Mouse (Mus musculus): ENCODE measurements around the gene Try10. TPM values are rescaled to one million over a fixed set of nuclear protein-coding genes. Genes with fewer than 3 reads are reported as not detected.
"Not testable (repeated sequence)": the region's sequence is repeated elsewhere in the genome, so short reads cannot be mapped to it uniquely, and the experiment has no call there.

Gene Try10
- total RNA-seq (2012; rRNA removed) (not detected in 2 replicates), total RNA-seq (2014; rRNA removed) (not detected in 2 replicates), polyA plus RNA-seq (2012; ENCODE audit: insufficient read length, low read depth) (not detected in 2 replicates)

DNA sequence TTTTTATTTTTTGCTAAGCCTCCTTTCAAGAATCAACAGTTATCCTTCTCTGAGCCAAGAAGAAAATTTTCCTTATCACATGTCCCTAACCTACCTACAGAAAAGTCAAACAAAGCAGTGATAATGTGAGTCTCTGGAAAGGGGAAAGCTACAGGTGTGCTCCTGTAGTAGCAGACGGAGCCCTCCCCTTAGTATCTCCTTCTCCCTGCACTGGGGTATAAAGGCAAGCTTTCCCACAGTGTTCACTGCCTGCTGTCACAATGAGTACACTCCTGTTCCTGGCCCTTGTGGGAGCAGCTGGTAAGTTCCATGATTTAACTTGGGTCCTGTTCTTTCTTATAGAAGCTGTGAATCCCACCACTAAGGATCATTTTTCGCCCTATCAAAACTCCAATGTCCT lies at the start of gene Try10:
Try10 (plus strand) TSS at position 174 of the 400 bp plus-strand sequence.
- Histone ChIP-seq H3K27me3 (replicated peaks) (no peaks in the 10 kb centered on the region), H3K4me2 (ENCODE audit: insufficient read depth, low read depth, poor library complexity, severe bottlenecking) (no peak within 1 kb of the TSS), H3K9ac (ENCODE audit: insufficient read depth, low read depth) (no peak within 1 kb of the TSS), H3K4me1 (ENCODE audit: control insufficient read depth in 1 of 2, insufficient read depth in 2 of 2) (no peaks in the 10 kb centered on the region), H3K9me3 (replicated peaks; ENCODE audit: low read length) (no peaks in the 10 kb centered on the region), H3K27ac (ENCODE audit: insufficient read depth, low read depth) (no peak within 1 kb of the TSS), H3K36me3 (replicated peaks in 1 of 2; ENCODE audit: control insufficient read depth in 1 of 2, insufficient read depth in 1 of 2, low read length in 1 of 2) (no peaks in the 10 kb centered on the region), H3K79me2 (replicated peaks; ENCODE audit: control insufficient read depth, extremely low read depth, insufficient read depth, poor library complexity, severe bottlenecking) (no peaks in the 10 kb centered on the region), H3K4me3 (replicated peaks in 1 of 3; ENCODE audit: low read depth in 2 of 3, low read length in 2 of 3, poor library complexity in 1 of 3) (no peak within 1 kb of the TSS)
- TF ChIP-seq RCOR1 (conservative IDR thresholded peaks at IDR 0.05; ENCODE audit: low read depth, low read length) (no peak), TBP (conservative IDR thresholded peaks at IDR 0.05; ENCODE audit: low read depth, low read length) (no peak), CHD1 (IDR thresholded peaks at IDR 0.05; ENCODE audit: low read depth, low read length) (no peak), MXI1 (IDR thresholded peaks at IDR 0.05; ENCODE audit: low read depth, low read length) (no peak)
- no peak for DNase-seq (ENCODE audit: extremely low read depth)
- in situ Hi-C loops (cut with MboI; ENCODE audit: low pct_ligation_motif_present, low pct_unique_long_range_greater_than_20kb, low sequenced_read_pairs) (no loop called here), dilution Hi-C loops (cut with MboI; ENCODE audit: extremely low pct_ligation_motif_present, extremely low pct_unique_long_range_greater_than_20kb, low sequenced_read_pairs) (no loop called here)

DNA sequence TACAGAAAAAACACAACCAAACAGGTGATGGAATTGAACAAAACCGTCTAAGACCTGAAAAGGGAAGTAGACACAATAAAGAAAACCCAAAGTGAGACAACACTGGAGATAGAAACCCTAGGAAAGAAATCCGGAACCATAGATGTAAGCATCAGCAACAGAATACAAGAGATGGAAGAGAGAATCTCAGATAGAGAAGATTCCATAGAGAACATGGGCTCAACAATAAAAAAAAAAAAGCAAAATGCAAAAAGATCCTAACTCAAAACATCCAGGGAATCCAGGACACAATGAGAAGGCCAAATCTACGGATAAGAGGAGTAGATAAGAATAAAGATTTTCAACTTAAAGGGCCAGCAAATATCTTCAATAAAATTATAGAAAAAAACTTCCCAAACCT lies 37.2 kb upstream of the Try10 start, which contains the start of gene Try5:
Try5 (minus strand) TSS at position 101 of the 400 bp plus-strand sequence.
- H3K36me3 ChIP-seq (replicated peaks in 1 of 2; ENCODE audit: control insufficient read depth in 1 of 2, insufficient read depth in 1 of 2, low read length in 1 of 2); H3K27ac ChIP-seq (ENCODE audit: insufficient read depth, low read depth); H3K27me3 ChIP-seq (replicated peaks); H3K4me2 ChIP-seq (ENCODE audit: insufficient read depth, low read depth, poor library complexity, severe bottlenecking); H3K4me3 ChIP-seq (replicated peaks in 1 of 3; ENCODE audit: low read depth in 2 of 3, low read length in 2 of 3, poor library complexity in 1 of 3); DNase-seq (ENCODE audit: extremely low read depth); dilution Hi-C loops (cut with MboI; ENCODE audit: extremely low pct_ligation_motif_present, extremely low pct_unique_long_range_greater_than_20kb, low sequenced_read_pairs); H3K79me2 ChIP-seq (replicated peaks; ENCODE audit: control insufficient read depth, extremely low read depth, insufficient read depth, poor library complexity, severe bottlenecking); H3K9ac ChIP-seq (ENCODE audit: insufficient read depth, low read depth); H3K4me1 ChIP-seq (ENCODE audit: control insufficient read depth in 1 of 2, insufficient read depth in 2 of 2); H3K9me3 ChIP-seq (replicated peaks; ENCODE audit: low read length); in situ Hi-C loops (cut with MboI; ENCODE audit: low pct_ligation_motif_present, low pct_unique_long_range_greater_than_20kb, low sequenced_read_pairs): not testable (repeated sequence)

DNA sequence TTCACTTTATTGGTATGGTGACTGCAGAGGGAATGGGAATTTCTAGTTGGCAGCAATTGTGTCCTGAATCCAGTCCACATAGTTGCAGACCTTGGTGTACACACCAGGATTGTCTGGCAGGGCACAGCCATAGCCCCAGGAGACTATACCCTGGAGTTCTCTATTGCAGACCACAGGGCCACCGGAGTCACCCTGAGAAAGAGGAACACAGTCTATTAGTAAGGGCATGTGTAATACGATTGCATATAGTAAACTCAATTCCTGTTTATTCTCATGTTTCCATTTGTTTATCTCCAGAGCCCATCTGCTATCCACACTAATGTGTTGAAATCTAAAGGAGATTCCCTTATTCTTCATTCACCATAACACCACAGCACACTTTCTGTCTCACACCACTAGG lies 19.9 kb downstream of the Try10 start:
- in situ Hi-C loops (cut with MboI; ENCODE audit: low pct_ligation_motif_present, low pct_unique_long_range_greater_than_20kb, low sequenced_read_pairs); H3K79me2 ChIP-seq (replicated peaks; ENCODE audit: control insufficient read depth, extremely low read depth, insufficient read depth, poor library complexity, severe bottlenecking); H3K4me2 ChIP-seq (ENCODE audit: insufficient read depth, low read depth, poor library complexity, severe bottlenecking); DNase-seq (ENCODE audit: extremely low read depth); H3K27ac ChIP-seq (ENCODE audit: insufficient read depth, low read depth); H3K9me3 ChIP-seq (replicated peaks; ENCODE audit: low read length); H3K36me3 ChIP-seq (replicated peaks in 1 of 2; ENCODE audit: control insufficient read depth in 1 of 2, insufficient read depth in 1 of 2, low read length in 1 of 2); dilution Hi-C loops (cut with MboI; ENCODE audit: extremely low pct_ligation_motif_present, extremely low pct_unique_long_range_greater_than_20kb, low sequenced_read_pairs); H3K27me3 ChIP-seq (replicated peaks); H3K9ac ChIP-seq (ENCODE audit: insufficient read depth, low read depth); H3K4me1 ChIP-seq (ENCODE audit: control insufficient read depth in 1 of 2, insufficient read depth in 2 of 2); H3K4me3 ChIP-seq (replicated peaks in 1 of 3; ENCODE audit: low read depth in 2 of 3, low read length in 2 of 3, poor library complexity in 1 of 3): not testable (repeated sequence)

DNA sequence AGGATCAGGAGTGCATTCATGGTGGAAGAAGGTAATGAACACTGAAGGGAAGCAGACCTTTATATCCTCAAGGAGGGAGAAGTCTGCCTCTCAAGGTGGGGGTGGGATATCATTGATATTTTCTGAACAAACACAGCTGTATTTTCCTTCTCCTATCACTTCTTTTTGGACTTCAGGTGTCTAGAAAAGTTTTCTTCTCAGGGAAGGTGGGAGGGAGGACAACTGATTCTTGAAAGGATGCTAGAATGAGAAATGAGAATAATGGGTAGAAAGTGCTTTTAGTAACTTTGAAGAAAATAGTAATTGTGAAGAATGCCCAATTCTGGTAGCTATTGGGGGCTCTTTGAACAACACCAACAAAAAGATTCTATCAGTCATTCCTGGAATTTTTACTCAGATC lies 23.7 kb downstream of the Try10 start, which contains the start of gene Prss3:
Prss3 (minus strand) TSS at position 101 of the 400 bp plus-strand sequence.
- H3K4me3 ChIP-seq (replicated peaks in 1 of 3; ENCODE audit: low read depth in 2 of 3, low read length in 2 of 3, poor library complexity in 1 of 3); H3K79me2 ChIP-seq (replicated peaks; ENCODE audit: control insufficient read depth, extremely low read depth, insufficient read depth, poor library complexity, severe bottlenecking); H3K27ac ChIP-seq (ENCODE audit: insufficient read depth, low read depth); dilution Hi-C loops (cut with MboI; ENCODE audit: extremely low pct_ligation_motif_present, extremely low pct_unique_long_range_greater_than_20kb, low sequenced_read_pairs); in situ Hi-C loops (cut with MboI; ENCODE audit: low pct_ligation_motif_present, low pct_unique_long_range_greater_than_20kb, low sequenced_read_pairs); H3K27me3 ChIP-seq (replicated peaks); DNase-seq (ENCODE audit: extremely low read depth); H3K36me3 ChIP-seq (replicated peaks in 1 of 2; ENCODE audit: control insufficient read depth in 1 of 2, insufficient read depth in 1 of 2, low read length in 1 of 2); H3K4me1 ChIP-seq (ENCODE audit: control insufficient read depth in 1 of 2, insufficient read depth in 2 of 2); H3K9ac ChIP-seq (ENCODE audit: insufficient read depth, low read depth); H3K4me2 ChIP-seq (ENCODE audit: insufficient read depth, low read depth, poor library complexity, severe bottlenecking); H3K9me3 ChIP-seq (replicated peaks; ENCODE audit: low read length): not testable (repeated sequence)
